Mouse (Mus musculus) hindbrain, embryonic 12.5 days (tissue): ENCODE measurements at regions not wholly inside any gene's neighbourhood (a gene's known extent, or its start where the extent isn't known, plus 50 kb on each side); places are given as distances from the start of the nearest gene placed in this dataset.

ENCODE experiments used
- ATAC-seq: fragments of 200-750 bp; cut with Nextera tagmentation; 2 replicates; pipeline ENCODE4 v1.8.0; 2017; ENCODE audit warnings: moderate TSS enrichment; ENCODE audit not compliant: low FRiP score
- H3K27ac ChIP-seq: fragments of 300-500 bp; sonication (generic); 2 replicates; pipeline ENCODE4 v1.5.1; 2016; ENCODE audit warnings: mild to moderate bottlenecking
- H3K27me3 ChIP-seq: fragments of 300-500 bp; sonication (generic); 2 replicates; pipeline ENCODE4 v1.6.1; 2016; ENCODE audit warnings: mild to moderate bottlenecking
- H3K36me3 ChIP-seq: fragments of 300-500 bp; sonication (generic); 2 replicates; pipeline ENCODE4 v1.6.1; 2016; ENCODE audit warnings: mild to moderate bottlenecking
- H3K4me1 ChIP-seq: fragments of 300-500 bp; sonication (generic); 2 replicates; pipeline ENCODE4 v1.6.1; 2016
- H3K4me2 ChIP-seq: fragments of 300-500 bp; sonication (generic); replicated peaks from 2 replicates; pipeline ENCODE4 v1.6.1; 2016; ENCODE audit warnings: mild to moderate bottlenecking
- H3K4me3 ChIP-seq: fragments of 300-500 bp; sonication (generic); 2 replicates; pipeline ENCODE4 v1.5.1; 2016; ENCODE audit warnings: mild to moderate bottlenecking
- H3K9ac ChIP-seq: fragments of 300-500 bp; sonication (generic); 2 replicates; pipeline ENCODE4 v1.6.1; 2016; ENCODE audit warnings: mild to moderate bottlenecking, moderate library complexity
- H3K9me3 ChIP-seq: fragments of 300-500 bp; sonication (generic); replicated peaks from 2 replicates; pipeline ENCODE4 v1.6.1; 2016; ENCODE audit warnings: mild to moderate bottlenecking
- WGBS: fragments of 180-500 bp; shearing (Covaris S2); methylation state at CpG from one replicate; pipeline ENCODE4 v1.1.7; 2016; 5-methylcytosine and 5-hydroxymethylcytosine counted together

GRCm38 (mm10) chr5:43050961-43051517 lies 181.9 kb upstream of the Cpeb2 start:
- ATAC-seq = no peak
- Histone ChIP-seq H3K27me3 (no peaks in the 10 kb centered on the region), H3K27ac (no peak overlapping the region), H3K4me2 (no peak overlapping the region), H3K4me3 (no peak overlapping the region), H3K4me1 (no peaks in the 10 kb centered on the region), H3K9ac (no peak overlapping the region), H3K9me3 (no peaks in the 10 kb centered on the region), H3K36me3 (no peaks in the 10 kb centered on the region)
- WGBS = 97% methylated on average over 7 of the region's 7 CpGs

GRCm38 (mm10) chr5:43052668-43053067 lies 180.3 kb upstream of the Cpeb2 start:
- H3K4me2 ChIP-seq = no peak overlapping the region
- no peaks in the 10 kb centered on the region for H3K27me3 ChIP-seq
- no peak overlapping the region for H3K27ac ChIP-seq
- no peaks in the 10 kb centered on the region for H3K9me3 ChIP-seq
- 58% methylated on average over 1 of the region's 1 CpGs for WGBS
- no peak overlapping the region for H3K4me3 ChIP-seq
- no peak for ATAC-seq
- H3K9ac ChIP-seq = no peak overlapping the region
- no peaks in the 10 kb centered on the region for H3K4me1 ChIP-seq
- H3K36me3 ChIP-seq = no peaks in the 10 kb centered on the region

- 93% methylated on average over 8 of the region's 8 CpGs for WGBS
These were observed 178.4 kb upstream of the Cpeb2 start for GRCm38 (mm10) chr5:43054586-43054985.

DNA sequence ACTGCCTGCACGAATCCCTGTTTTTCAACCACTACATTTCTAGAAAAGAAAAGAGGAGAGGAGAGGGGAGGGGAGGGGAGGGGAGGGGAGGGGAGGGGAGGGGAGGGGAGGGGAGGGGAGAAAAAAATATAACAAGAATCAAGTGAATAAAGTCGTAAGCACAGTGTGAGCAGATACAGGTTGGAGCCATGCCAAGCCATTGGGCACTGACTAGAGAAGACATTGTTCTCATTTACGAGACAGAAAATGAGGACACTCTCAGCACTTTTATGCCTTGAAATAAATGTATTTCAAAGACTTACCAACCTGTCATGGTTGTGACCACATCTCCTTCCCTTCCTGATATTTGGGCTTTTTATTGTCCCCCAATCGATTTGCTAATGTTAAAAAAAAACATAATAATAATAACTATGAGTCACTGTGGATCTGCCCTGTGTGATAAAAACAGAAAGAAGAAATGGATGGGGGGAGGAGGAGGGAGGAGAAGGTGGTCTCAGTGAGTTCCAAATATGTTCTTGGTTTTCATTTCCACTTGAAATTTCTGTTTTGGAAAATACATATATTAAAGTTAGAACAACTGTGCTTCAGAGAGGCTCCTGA lies 177.8 kb upstream of the Cpeb2 start:
- Histone ChIP-seq H3K4me2 (no peak overlapping the region), H3K4me1 (no peaks in the 10 kb centered on the region), H3K9ac (no peak overlapping the region), H3K36me3 (no peaks in the 10 kb centered on the region), H3K27me3 (no peaks in the 10 kb centered on the region), H3K27ac (no peak overlapping the region), H3K9me3 (no peaks in the 10 kb centered on the region), H3K4me3 (no peak overlapping the region)
- 77% methylated on average over 3 of the region's 4 CpGs for WGBS
- ATAC-seq = no peak

More at GRCm38 (mm10) chr5:43054586-43054985, 178.4 kb upstream of the Cpeb2 start:
- H3K36me3 ChIP-seq = no peaks in the 10 kb centered on the region
- no peaks in the 10 kb centered on the region for H3K4me1 ChIP-seq
- H3K4me2 ChIP-seq = no peak overlapping the region
- ATAC-seq = no peak
- H3K27ac ChIP-seq = no peak overlapping the region
- H3K27me3 ChIP-seq = no peaks in the 10 kb centered on the region
- H3K4me3 ChIP-seq = no peak overlapping the region
- H3K9me3 ChIP-seq = no peaks in the 10 kb centered on the region
- H3K9ac ChIP-seq = no peak overlapping the region

DNA sequence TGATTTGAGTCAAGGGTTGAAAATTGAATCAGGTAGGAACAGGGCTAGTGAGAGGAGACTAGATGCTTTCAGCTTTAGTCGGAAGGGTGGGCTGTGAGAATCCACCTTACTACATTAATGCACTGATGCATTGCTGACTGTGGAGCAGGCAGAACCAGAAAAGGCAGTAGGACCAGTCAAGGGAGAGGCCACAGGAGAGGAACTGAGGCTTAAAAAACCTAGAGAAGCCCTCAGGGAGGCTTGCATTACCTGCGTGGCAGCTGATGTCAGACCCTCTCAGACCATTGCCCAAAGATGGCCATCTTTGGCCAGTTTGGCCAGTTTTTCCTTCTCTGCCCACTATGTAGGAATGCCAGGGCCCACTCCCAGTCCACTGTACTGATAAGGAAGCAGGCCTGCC lies 176.5 kb upstream of the Cpeb2 start:
- no peaks in the 10 kb centered on the region for H3K36me3 ChIP-seq
- no peak for ATAC-seq
- H3K27me3 ChIP-seq = no peaks in the 10 kb centered on the region
- no peak overlapping the region for H3K4me2 ChIP-seq
- H3K4me1 ChIP-seq = no peaks in the 10 kb centered on the region
- no peak overlapping the region for H3K27ac ChIP-seq
- no peak overlapping the region for H3K4me3 ChIP-seq
- no peak overlapping the region for H3K9ac ChIP-seq
- 88% methylated on average over 2 of the region's 2 CpGs for WGBS
- H3K9me3 ChIP-seq = no peaks in the 10 kb centered on the region

DNA sequence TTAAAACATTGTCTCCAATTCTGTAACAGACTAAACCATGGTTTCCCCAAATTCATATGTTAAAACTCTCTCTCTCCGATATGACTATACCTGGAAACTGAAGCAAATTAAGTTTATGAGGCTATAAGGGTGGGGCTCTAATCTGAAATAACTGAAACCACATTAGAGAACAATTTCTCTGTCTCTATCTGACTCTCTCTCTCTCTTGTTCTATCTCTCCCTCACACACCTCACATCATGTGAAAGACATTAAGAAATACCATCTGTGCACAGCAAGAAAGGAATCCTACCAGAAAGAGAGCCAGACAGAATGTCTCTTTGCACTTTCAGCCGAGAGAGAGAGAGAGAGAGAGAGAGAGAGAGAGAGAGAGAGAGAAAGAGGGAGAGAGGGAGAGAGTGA lies 171.7 kb upstream of the Cpeb2 start:
- Histone ChIP-seq H3K36me3 (no peaks in the 10 kb centered on the region), H3K9ac (no peak overlapping the region), H3K27ac (no peak overlapping the region), H3K27me3 (no peaks in the 10 kb centered on the region), H3K9me3 (no peaks in the 10 kb centered on the region), H3K4me2 (no peak overlapping the region), H3K4me3 (no peak overlapping the region), H3K4me1 (no peaks in the 10 kb centered on the region)
- WGBS = 75% methylated on average over 2 of the region's 2 CpGs
- no peak for ATAC-seq

DNA sequence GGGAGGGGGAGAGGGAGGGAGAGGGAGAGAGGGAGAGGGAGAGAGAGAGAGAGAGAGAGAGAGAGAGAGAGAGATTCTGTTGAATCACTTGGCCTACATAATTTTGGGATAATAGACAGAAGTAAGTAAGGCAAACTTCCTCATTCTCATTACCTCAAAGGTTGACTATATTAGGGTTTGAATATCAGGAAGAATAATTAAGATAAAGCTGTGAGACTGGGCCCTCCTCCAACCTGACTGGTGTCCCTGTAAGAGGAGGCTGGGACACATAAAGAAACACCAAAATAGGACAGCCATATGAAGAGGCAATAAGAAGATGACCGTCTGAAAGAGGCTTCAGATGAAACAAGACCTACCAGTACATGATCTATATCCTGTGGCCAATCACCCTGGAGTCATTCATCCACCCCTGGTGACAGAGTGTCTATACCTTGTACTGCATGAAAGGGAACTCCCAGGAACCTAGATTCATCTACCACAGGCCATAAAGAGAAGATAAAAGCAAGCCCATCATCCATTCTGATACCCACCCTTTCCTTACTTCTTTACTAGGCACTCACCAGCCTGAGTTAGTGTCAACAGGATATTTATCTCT lies 171.1 kb upstream of the Cpeb2 start:
- ATAC-seq = no peak
- no peak overlapping the region for H3K9ac ChIP-seq
- H3K36me3 ChIP-seq = no peaks in the 10 kb centered on the region
- no peak overlapping the region for H3K4me3 ChIP-seq
- H3K27ac ChIP-seq = no peak overlapping the region
- H3K4me2 ChIP-seq = no peak overlapping the region
- no peaks in the 10 kb centered on the region for H3K4me1 ChIP-seq
- whole genome bisulfite sequencing = 83% methylated on average over 1 of the region's 1 CpGs
- H3K27me3 ChIP-seq = no peaks in the 10 kb centered on the region
- no peaks in the 10 kb centered on the region for H3K9me3 ChIP-seq

DNA sequence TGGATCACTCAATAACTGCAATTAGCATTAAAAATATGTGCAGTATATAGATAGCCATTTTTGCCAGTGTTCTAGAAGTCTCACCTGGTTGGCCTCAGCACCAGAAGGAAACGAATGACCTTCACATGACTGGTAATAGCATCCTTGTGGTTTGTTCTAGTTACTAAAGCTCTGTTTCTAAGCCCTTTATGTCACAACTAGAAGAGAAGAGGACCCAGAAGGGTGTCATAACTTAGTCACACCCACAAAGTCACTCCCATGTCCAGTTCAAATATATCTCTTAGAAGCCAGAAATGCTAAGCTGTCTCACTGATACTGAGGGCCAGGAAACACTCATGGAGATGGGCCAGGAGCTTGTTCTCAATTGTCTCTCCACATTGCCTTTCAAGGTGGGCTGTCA lies 170.5 kb upstream of the Cpeb2 start:
- H3K9ac ChIP-seq = no peak overlapping the region
- no peaks in the 10 kb centered on the region for H3K36me3 ChIP-seq
- no peaks in the 10 kb centered on the region for H3K27me3 ChIP-seq
- H3K27ac ChIP-seq = no peak overlapping the region
- H3K4me2 ChIP-seq = no peak overlapping the region
- H3K4me1 ChIP-seq = no peaks in the 10 kb centered on the region
- no peaks in the 10 kb centered on the region for H3K9me3 ChIP-seq
- ATAC-seq = no peak
- 92% methylated on average over 1 of the region's 1 CpGs for WGBS
- no peak overlapping the region for H3K4me3 ChIP-seq

GRCm38 (mm10) chr5:43063386-43063785 lies 169.6 kb upstream of the Cpeb2 start:
- Histone ChIP-seq H3K36me3 (no peaks in the 10 kb centered on the region), H3K27me3 (no peaks in the 10 kb centered on the region), H3K4me3 (no peak overlapping the region), H3K9ac (no peak overlapping the region), H3K27ac (no peak overlapping the region), H3K4me1 (no peaks in the 10 kb centered on the region), H3K4me2 (no peak overlapping the region), H3K9me3 (no peaks in the 10 kb centered on the region)
- no peak for ATAC-seq
- WGBS = 82% methylated on average over 8 of the region's 8 CpGs

DNA sequence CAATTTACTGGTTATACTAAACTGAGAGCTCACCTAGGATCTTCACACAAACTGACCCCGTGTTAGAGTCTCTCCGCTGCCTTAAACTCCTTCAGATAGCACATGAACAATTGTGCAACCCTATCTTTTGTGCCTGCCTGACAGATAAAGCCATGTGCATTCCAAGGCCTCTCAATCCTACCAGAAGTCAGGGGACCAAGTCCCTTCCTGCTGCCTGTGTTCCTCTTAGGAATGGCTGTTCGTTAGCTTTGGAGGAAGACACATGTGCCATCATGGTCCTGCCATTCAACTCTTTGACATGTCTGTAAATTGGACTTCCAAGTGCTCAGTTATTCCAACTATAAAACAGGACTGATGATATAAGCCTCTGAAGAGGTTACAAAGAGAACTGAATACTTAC lies 161.4 kb upstream of the Cpeb2 start:
- Histone ChIP-seq H3K4me2 (no peak overlapping the region), H3K27me3 (no peaks in the 10 kb centered on the region), H3K4me1 (no peaks in the 10 kb centered on the region), H3K36me3 (no peaks in the 10 kb centered on the region), H3K9me3 (no peaks in the 10 kb centered on the region), H3K27ac (no peak overlapping the region), H3K9ac (no peak overlapping the region), H3K4me3 (no peak overlapping the region)
- no peak for ATAC-seq
- WGBS = 93% methylated on average over 3 of the region's 3 CpGs

- 93% methylated on average over 2 of the region's 2 CpGs for WGBS
- H3K9me3 ChIP-seq = no peaks in the 10 kb centered on the region
- H3K27me3 ChIP-seq = no peaks in the 10 kb centered on the region
- H3K27ac ChIP-seq = no peak overlapping the region
- no peak overlapping the region for H3K9ac ChIP-seq
- H3K4me2 ChIP-seq = no peak overlapping the region
- no peak for ATAC-seq
- H3K4me1 ChIP-seq = no peaks in the 10 kb centered on the region
- H3K36me3 ChIP-seq = no peaks in the 10 kb centered on the region
- no peak overlapping the region for H3K4me3 ChIP-seq
These were observed 160.6 kb upstream of the Cpeb2 start for GRCm38 (mm10) chr5:43072340-43072739.

- no peaks in the 10 kb centered on the region for H3K9me3 ChIP-seq
- no peaks in the 10 kb centered on the region for H3K27me3 ChIP-seq
- H3K9ac ChIP-seq = no peak overlapping the region
- no peaks in the 10 kb centered on the region for H3K4me1 ChIP-seq
- 89% methylated on average over 3 of the region's 3 CpGs for WGBS
- no peak overlapping the region for H3K4me2 ChIP-seq
- H3K27ac ChIP-seq = no peak overlapping the region
- ATAC-seq = no peak
- no peak overlapping the region for H3K4me3 ChIP-seq
- H3K36me3 ChIP-seq = no peaks in the 10 kb centered on the region
These were observed 158.4 kb upstream of the Cpeb2 start for GRCm38 (mm10) chr5:43074536-43074935.

DNA sequence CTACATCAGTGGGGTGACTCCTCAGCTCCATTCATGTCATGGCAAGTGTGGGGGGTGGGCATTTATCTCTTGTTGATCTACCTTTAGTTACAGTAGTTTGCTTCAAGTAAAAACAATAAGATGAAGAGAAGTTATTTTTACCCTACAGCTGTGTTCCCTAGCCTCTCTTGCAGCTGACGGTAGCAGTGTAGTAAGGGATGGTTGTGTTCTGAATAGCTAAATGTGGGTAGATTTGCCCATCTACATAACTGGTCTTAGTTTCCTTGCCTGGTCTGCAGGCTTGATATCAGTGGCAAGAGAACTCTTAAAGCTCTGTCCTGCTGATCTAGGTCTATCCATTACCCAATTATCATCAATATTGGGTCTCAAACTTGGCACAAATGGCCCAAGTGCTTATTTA lies 152.7 kb upstream of the Cpeb2 start:
- no peaks in the 10 kb centered on the region for H3K27me3 ChIP-seq
- H3K9ac ChIP-seq = no peak overlapping the region
- H3K4me1 ChIP-seq = no peaks in the 10 kb centered on the region
- no peak overlapping the region for H3K27ac ChIP-seq
- ATAC-seq = no peak
- H3K36me3 ChIP-seq = no peaks in the 10 kb centered on the region
- no peak overlapping the region for H3K4me3 ChIP-seq
- H3K9me3 ChIP-seq = no peaks in the 10 kb centered on the region
- H3K4me2 ChIP-seq = no peak overlapping the region
- 88% methylated on average over 1 of the region's 1 CpGs for WGBS
